In genomic region chr7:79590560-79591110, GRCm38 (mm10) we compare ENCODE assay signal across 17 mouse cellular contexts. TPM values are rescaled to one million over a fixed set of nuclear protein-coding genes. Genes with fewer than 3 reads are reported as not detected.
A peak's percentile ranks its signal among the peaks of the same experiment; 100 is the strongest.
DNase-seq lines count a peak whose midpoint lies in the region; ATAC-seq lines count a peak whose summit lies in the region.
"Had no signal": no experiment of that assay in that cellular context is flagged by ENCODE, and none has a peak within 500 bp of the region (broad histone marks: within the 10 kb centered on the region; RNA-seq: fewer than 3 reads in every experiment).

No protein-coding gene starts in this region.

- H3K4me1 ChIP-seq in neural tube, embryonic 12.5 days, result peaks cover 40% of the 10 kb centered on the region
- H3K4me1 ChIP-seq in hindbrain, embryonic 10.5 days (replicated peaks), result peaks cover 45% of the 10 kb centered on the region
- peaks cover 57% of the 10 kb centered on the region for H3K4me1 ChIP-seq in midbrain, embryonic 12.5 days

- DNase-seq in neural tube, embryonic 10.5 days (ENCODE audit: extremely low spot score, low spot score), result no peak
- no peak for DNase-seq in hindbrain, embryonic 10.5 days (ENCODE audit: low spot score)
- DNase-seq in kidney, postnatal 4 days, result no peak
- no peak for DNase-seq in thymus, postnatal 4 days
- DNase-seq in urinary bladder, adult 18-20 months (ENCODE audit: low spot score in 2 of 2), result no peak
- DNase-seq: adrenal gland, postnatal 25 days; B cell, adult 2 months; cerebellum, postnatal 25 days; kidney, adult 9 months; liver, embryonic 13.5 days; thymus, postnatal 14 days had no signal

- 0 out of 2 replicates have a peak, but pooled peaks cover 4% of the 10 kb centered on the region for H3K9me3 ChIP-seq in neural tube, embryonic 12.5 days
- H3K9me3 ChIP-seq in hindbrain, embryonic 10.5 days, result peaks cover 11% of the 10 kb centered on the region
- peaks cover 6% of the 10 kb centered on the region for H3K9me3 ChIP-seq in midbrain, embryonic 12.5 days
- H3K9me3 ChIP-seq: liver, embryonic 13.5 days had no signal

- 0 out of 2 replicates have a peak overlapping the region, but pooled peaks have one; percentile 18 for H3K9ac ChIP-seq in neural tube, embryonic 12.5 days
- H3K9ac ChIP-seq in midbrain, embryonic 12.5 days (replicated peaks), result no peak overlapping the region
- H3K9ac ChIP-seq: embryonic facial prominence, embryonic 13.5 days; liver, embryonic 13.5 days had no signal

- H3K4me3 ChIP-seq in neural tube, embryonic 12.5 days, result no peak overlapping the region
- no peak overlapping the region for H3K4me3 ChIP-seq in hindbrain, embryonic 10.5 days
- H3K4me3 ChIP-seq in midbrain, embryonic 12.5 days, result no peak overlapping the region
- H3K4me3 ChIP-seq: embryonic facial prominence, embryonic 13.5 days; liver, embryonic 13.5 days had no signal

- H3K4me2 ChIP-seq in neural tube, embryonic 12.5 days (replicated peaks), result peak overlapping the region; percentile 72
- peak overlapping the region; percentile 21 for H3K4me2 ChIP-seq in midbrain, embryonic 12.5 days (replicated peaks)
- H3K4me2 ChIP-seq: embryonic facial prominence, embryonic 13.5 days; liver, embryonic 13.5 days had no signal

- 0 out of 2 replicates have a peak overlapping the region, but pooled peaks have one; percentile 10 for H3K27ac ChIP-seq in neural tube, embryonic 12.5 days
- H3K27ac ChIP-seq in hindbrain, embryonic 10.5 days, result peak overlapping the region; percentile 41; the same call in 1 of the 2 replicates
- peak overlapping the region; percentile 77 for H3K27ac ChIP-seq in midbrain, embryonic 12.5 days (replicated peaks)
- H3K27ac ChIP-seq: embryonic facial prominence, embryonic 13.5 days; liver, embryonic 13.5 days had no signal

- peaks cover 51% of the 10 kb centered on the region for H3K27me3 ChIP-seq in neural tube, embryonic 12.5 days (replicated peaks)
- H3K27me3 ChIP-seq in hindbrain, embryonic 10.5 days (ENCODE audit: insufficient read depth, poor library complexity, severe bottlenecking), result peaks cover 98% of the 10 kb centered on the region
- peaks cover 93% of the 10 kb centered on the region for H3K27me3 ChIP-seq in midbrain, embryonic 12.5 days

- ATAC-seq in neural tube, embryonic 12.5 days (ENCODE audit: low FRiP score, low read depth), result no peak
- ATAC-seq in midbrain, embryonic 12.5 days (ENCODE audit: low FRiP score, low read depth), result peak; percentile 34
- ATAC-seq: lung, postnatal 0 days had no signal

- H3K36me3 ChIP-seq in neural tube, embryonic 12.5 days, result no peaks in the 10 kb centered on the region
- no peaks in the 10 kb centered on the region for H3K36me3 ChIP-seq in hindbrain, embryonic 10.5 days
- H3K36me3 ChIP-seq in midbrain, embryonic 12.5 days, result no peaks in the 10 kb centered on the region
- H3K36me3 ChIP-seq: embryonic facial prominence, embryonic 13.5 days; liver, embryonic 13.5 days had no signal

- WGBS in neural tube, embryonic 12.5 days, result 7% methylated on average over 3 of the region's 3 CpGs
- 9% methylated on average over 3 of the region's 3 CpGs for WGBS in hindbrain, embryonic 10.5 days
- 4% methylated on average over 3 of the region's 3 CpGs for WGBS in midbrain, embryonic 12.5 days

RNA-seq across cellular contexts. Expression of gene Rhcg, which starts 26.8 kb away (rescaled TPM):
- 3.3 and 3.6 TPM in 2 replicates for polyA plus RNA-seq in neural tube, embryonic 12.5 days (2016; fragmentation: Nextera tagmentation; extraction: Ambion mirVana)
- 0.12 and 0.67 TPM in 2 replicates for polyA plus RNA-seq in hindbrain, embryonic 10.5 days (2016; fragmentation: Nextera tagmentation; extraction: Ambion mirVana)
- 1.5 and 2.2 TPM in 2 replicates for polyA plus RNA-seq in midbrain, embryonic 12.5 days (2016; fragmentation: Nextera tagmentation; extraction: Ambion mirVana)
- polyA plus RNA-seq: heart, embryonic 14.5 days; stomach, embryonic 14.5 days had no signal

Comparison
In these comparisons a context has a peak if more than half of its experiments do, and no peak if none do; other contexts are left out.
1. H3K27ac ChIP-seq: peak in every context shown above with its lines; median percentile 77 in midbrain, embryonic 12.5 days; 41 in hindbrain, embryonic 10.5 days; 10 in neural tube, embryonic 12.5 days.